Mouse (Mus musculus) layer of hippocampus, postnatal 10 days (tissue): ENCODE data around the gene Gpr82. TPM values are rescaled to one million over a fixed set of nuclear protein-coding genes. Genes with fewer than 3 reads are reported as not detected.
A peak's percentile ranks its signal among the peaks of the same experiment; 100 is the strongest.

Experiments used
- DNase-seq, 2 experiments: peaks; one replicate each; pipeline ENCODE4 v3.0.0; 2021; ENCODE audit warnings: low spot score in 2 of 2
- microRNA-seq, 2 experiments: library from miRNA; unstranded; fragments of <30 nt; microRNA quantifications; one replicate each; pipeline ENCODE4 v1.2.0; 2021
- total RNA-seq, 2 experiments: library from RNA; stranded (reverse); gene quantifications; 2 replicates each; pipeline ENCODE4 v1.2.3; 2021

The Gpr82 gene
- total RNA-seq, 2 experiments from 2014 or later, result not detected

GRCm38 (mm10) chrX:13688356-13688755 is 27.2 kb downstream of the Gpr82 start:
- DNase-seq, result no peak

- DNase-seq, result no peak
These were observed 30.7 kb downstream of the Gpr82 start for GRCm38 (mm10) chrX:13691865-13692264.

DNA sequence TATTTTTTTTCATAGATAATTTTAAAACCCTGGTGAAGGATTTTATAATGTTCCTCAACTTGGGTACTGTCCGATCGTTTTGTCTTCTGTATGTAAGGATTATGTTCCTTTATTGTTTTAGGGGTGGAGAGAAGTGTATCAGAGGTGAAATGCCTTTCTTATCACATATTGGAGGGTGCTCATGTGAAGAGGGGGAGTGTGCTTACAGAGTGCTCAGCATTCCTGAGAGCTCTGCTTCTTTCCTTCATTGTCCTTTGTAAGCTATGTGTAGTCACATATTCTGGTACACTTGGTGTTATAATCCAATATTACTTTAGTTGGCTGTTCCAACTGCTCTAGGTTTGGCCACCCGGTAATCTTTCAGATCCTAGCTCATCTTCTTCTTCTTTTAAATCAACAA is 39.5 kb downstream of the Gpr82 start:
- DNase-seq, result no peak

DNA sequence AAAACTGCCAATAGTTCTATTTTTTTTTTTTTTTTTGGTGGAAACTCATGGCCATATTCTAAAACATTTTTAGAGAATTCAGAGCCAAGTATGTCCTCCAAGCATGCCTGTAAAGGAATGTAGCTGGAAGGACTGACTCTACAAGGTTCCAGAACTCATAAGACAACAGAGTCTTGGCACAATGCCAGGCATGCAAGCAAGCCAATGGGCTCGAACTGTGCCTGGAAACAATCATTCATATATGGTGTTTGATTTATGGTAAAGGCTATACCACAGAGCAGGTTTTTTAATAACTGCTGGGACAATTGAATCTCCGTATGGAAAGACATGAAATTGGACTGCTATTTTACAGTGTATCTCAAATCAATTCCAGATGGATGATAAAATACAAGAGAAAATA is 43.9 kb downstream of the Gpr82 start:
- no peak for DNase-seq

DNA sequence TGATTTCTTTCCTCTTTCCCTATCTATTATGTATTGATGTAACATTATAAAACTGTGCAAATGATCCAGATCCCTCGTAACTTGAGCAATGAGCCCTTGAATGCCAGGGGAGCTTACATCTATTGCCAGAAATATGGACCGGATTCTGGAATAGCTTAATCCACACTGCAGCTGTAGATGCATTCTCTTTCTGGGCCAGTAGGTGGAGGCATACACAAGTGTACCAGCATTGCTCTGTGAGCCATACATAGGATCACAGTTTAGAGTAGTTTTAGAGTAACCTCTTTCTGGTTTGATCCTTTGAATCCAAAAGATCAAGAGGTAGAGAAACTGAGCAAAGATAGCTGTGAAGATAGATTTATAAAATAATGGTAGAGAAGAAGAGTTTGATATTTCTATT is 49.0 kb downstream of the Gpr82 start:
- DNase-seq, result peak; percentile 49 to 67

Small RNA genes lying within 50 kb of the gene (microRNA-seq; reads per million reads assigned to microRNA genes)
- 0 reads per million in 2 experiments for gene Gm25246

Other genes with a start within 250 kb of the Gpr82 start
- gene Nyx, start 195.3 kb upstream of the Gpr82 start, total RNA-seq, result under 1 TPM; 0.55 to 0.74 TPM
- gene Gpr34, start 29.3 kb upstream of the Gpr82 start, total RNA-seq, result 10 to 100 TPM; 10.6 to 12.5 TPM
- 100 to 1,000 TPM; 137 to 140 TPM for gene Cask, start 190.0 kb downstream of the Gpr82 start, total RNA-seq